Mouse (Mus musculus): ENCODE measurements at regions not wholly inside any gene's neighbourhood (a gene's known extent, or its start where the extent isn't known, plus 50 kb on each side); places are given as distances from the start of the nearest gene placed in this dataset.

DNA sequence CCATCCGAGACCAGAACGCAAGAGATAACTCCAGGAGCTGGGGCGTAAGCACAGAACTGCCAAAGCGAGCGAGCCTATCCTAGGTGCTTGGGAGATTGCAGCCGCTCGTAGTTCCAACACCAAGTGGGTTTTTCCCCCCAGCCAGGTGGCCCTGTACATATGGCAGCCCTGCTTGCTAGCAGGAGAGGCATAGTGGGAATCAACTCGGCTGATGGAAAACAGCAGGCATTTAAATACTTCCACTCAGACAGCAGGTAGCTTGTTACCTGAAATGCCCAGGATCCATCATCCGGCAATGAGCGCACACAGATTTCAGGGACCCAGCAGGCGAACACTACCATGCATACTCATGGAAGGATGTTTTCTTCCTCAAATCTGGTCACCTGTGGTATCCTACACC, 122.3 kb downstream of the Barhl2 start:
- TF ChIP-seq CTCF (IDR thresholded peaks at IDR 0.05; ENCODE audit: extremely low read depth, insufficient read length, insufficient replicate concordance, low read depth, low read length) (no peak), POLR2A (IDR thresholded peaks at IDR 0.05; ENCODE audit: low read depth, low read length) (no peak)

Measured in small intestine, adult 2 months (tissue).